Mouse (Mus musculus) urinary bladder, adult 18-20 months (tissue): ENCODE data around the gene Msi1.
A peak's percentile ranks its signal among the peaks of the same experiment; 100 is the strongest.
"Not testable (repeated sequence)": the region's sequence is repeated elsewhere in the genome, so short reads cannot be mapped to it uniquely, and the experiment has no call there.

Experiments
- DNase-seq, 2 experiments: peaks; one replicate each; pipeline ENCODE4 v3.0.0; 2022; ENCODE audit warnings: low spot score in 2 of 2, mixed read lengths in 2 of 2

Gene Msi1

DNA sequence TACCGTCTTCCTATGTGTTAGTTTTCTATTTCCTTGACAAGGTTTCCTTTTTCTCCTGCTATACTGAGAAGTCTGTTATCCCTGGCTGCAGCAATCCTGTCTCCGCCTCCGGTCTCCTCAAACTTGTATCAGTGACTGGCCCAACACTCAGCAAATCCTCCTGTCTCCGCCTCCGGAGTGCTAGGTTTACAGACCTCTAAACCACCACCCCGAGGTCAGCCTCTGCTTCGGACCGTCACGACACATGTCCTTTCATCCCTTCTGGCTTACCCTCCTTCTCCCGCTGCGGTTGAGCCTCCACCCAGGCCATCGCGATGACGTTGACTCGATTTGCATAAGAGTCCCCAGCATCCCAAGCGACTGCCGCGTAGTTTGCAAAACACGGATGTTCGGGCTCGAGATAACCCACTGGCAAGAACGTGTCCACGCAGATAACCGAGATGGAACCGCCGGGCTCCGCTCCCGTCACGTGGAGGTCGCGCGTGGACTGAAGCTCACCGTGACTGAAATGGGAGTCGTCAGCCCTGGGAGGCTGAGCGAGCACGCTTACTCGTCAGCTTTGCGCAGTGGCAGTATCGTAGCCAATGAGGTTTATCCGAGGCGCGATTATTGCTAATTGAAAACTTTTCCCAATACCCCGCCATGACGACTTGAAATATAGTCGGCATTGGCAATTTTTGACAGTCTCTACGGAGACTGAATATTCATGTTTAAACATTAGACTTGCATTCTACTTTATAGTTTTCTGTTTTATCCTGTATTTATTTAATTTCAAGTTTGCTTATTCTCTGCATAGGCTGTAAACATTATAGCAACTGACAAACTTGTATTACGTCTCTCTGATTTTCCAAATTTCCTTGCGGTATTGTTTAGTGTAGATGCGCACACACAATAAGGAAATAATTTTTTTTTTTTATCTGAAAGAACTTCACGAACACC is 60.6 kb downstream of the Msi1 start:
- DNase-seq = peak; percentile 84 to 91

DNA sequence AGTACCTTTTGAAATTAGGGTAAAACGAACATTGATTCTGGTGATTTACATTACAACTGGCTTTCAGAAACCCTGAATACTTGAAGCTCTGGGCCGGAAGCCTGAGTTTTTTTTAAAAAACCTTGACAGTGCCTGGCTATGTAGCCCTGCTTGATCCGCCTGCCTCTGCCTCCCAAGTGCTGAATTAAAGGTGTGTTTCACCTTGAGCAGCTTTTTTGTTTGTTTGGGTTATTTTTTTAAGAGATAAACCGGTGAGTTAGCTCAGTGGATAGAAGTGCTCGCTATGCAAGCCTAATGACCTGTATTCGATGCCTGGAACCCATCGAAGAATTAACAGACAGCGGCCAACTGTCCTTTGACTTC is 61.2 kb downstream of the Msi1 start:
- no peak for DNase-seq

DNA sequence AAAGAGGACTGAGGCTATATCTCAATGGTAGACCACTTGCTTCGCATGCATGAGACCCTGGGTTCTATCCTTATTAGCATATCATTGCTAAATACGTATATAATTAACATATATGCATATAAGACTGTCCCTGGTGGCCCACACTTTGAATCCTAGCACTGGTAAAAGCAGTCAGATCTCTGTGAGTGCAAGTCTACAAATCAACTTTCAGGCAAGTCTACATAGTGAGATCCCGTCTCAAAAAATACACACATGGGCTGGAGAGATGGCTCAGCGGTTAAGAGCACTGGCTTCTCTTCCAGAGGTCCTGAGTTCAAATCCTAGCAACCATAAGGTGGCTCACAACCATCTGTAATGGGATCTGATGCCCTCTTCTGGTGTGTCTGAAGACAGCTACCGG is 61.7 kb downstream of the Msi1 start:
- DNase-seq = no peak

DNA sequence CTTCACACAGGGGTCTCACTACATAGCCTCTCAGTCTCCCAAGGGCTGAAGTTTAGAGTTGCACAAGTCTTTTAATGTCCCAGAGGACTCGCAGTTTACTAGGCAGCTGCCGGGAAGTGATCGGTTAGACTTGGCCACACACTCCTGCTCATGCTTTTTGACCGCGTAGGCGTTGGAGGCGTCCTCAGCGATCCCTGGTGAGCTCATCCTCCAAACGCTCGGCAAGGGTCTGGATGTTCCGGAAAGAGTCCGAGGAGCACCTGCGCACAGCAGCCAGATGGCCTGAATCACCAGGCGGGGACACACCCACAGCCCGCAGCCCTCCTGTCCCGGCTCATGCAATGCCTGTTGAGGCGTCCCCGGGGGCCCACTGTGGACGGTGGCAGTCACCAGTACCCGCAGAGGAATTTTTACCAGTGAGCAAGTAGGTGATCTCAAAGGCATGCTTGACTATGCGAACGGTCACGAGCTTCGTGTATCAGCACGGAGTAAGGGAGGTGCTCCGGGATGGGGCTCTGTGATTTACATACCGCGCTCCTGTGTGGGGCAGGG is 62.4 kb downstream of the Msi1 start:
- DNase-seq = peak; percentile 73 to 74

DNA sequence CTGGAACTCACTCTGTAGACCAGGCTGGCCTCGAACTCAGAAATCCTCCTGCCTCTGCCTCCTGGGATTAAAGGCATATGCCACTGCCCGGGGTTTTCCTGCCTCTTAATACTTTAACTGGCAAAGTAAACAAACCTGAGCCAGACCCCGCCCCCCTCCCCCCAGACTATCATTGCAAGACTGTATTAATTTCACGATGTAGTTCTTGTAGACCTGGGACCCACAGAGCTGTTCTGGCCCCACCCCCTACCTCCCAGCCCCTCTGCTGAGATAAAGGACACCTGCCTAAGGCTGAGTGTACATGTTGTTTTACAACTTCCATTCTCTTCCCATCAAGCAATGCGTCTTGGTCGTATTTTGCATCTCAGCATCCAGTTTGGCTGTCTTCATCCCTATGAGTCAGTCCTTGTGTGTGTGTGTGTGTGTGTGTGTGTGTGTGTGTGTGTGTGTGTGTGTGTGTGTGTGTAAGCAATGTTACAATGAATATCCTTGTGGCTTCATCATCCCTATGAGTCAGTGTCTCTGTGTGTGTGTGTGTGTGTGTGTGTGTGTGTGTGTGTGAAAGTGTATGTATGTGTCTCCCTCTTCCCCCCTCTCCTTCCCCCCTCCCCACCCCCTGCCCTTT is 63.4 kb downstream of the Msi1 start:
- DNase-seq = no peak

DNA sequence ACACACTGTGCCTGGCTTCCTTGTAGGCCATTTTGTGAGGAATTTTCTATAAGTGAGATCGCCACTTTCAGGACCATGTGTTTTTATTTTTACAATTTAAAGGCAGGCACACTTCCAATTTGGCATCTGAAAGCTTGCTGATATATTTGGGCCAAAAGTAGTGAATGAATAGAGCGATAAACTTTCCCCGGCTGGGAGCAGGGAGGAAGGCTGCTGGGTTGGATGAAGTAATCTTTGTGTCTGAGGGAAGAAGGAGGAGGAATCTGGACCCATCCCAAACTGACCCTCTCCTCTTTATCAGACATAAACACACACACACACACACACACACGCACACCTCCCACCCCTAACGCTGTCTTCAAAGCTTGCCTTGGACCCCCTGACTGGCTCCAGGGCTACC is 64.0 kb downstream of the Msi1 start:
- no peak for DNase-seq

DNA sequence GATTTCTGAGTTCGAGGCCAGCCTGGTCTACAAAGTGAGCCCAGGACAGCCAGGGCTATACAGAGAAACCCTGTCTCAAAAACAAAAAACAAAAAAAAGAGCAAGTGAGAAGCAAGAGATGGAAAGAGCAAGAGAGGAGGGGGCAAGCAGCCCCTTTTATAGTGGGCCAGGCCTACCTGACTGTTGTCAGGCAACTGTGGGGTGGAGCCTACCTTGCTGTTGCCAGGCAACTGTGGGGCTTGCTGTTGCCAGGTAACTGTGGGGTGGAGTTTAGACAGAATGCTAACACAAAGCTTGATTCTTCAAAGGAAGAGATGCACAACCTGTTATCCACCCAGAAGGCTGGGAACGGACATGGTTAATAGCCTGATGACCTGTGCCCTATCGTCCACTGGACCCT is 66.2 kb downstream of the Msi1 start:
- DNase-seq = not testable (repeated sequence)

DNA sequence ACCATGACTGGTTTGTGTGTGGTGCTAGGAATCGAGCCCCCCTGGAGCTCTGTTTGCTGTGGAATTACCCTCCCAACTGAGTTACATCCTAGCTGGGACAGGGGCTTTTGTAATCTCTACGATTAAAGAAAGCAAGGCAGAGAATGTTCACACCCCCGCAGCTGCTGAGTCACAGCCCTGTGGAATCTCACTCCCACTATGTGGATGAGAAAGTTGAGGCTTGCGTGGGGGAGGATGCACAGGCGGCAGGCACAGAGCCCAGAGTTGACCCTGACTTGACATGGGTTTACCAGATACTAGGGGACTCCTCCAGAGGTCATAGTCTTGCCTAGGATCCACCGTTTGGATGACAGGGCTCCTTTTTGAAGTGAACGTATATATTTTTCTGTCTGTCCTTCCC is 67.6 kb downstream of the Msi1 start:
- DNase-seq = no peak

DNA sequence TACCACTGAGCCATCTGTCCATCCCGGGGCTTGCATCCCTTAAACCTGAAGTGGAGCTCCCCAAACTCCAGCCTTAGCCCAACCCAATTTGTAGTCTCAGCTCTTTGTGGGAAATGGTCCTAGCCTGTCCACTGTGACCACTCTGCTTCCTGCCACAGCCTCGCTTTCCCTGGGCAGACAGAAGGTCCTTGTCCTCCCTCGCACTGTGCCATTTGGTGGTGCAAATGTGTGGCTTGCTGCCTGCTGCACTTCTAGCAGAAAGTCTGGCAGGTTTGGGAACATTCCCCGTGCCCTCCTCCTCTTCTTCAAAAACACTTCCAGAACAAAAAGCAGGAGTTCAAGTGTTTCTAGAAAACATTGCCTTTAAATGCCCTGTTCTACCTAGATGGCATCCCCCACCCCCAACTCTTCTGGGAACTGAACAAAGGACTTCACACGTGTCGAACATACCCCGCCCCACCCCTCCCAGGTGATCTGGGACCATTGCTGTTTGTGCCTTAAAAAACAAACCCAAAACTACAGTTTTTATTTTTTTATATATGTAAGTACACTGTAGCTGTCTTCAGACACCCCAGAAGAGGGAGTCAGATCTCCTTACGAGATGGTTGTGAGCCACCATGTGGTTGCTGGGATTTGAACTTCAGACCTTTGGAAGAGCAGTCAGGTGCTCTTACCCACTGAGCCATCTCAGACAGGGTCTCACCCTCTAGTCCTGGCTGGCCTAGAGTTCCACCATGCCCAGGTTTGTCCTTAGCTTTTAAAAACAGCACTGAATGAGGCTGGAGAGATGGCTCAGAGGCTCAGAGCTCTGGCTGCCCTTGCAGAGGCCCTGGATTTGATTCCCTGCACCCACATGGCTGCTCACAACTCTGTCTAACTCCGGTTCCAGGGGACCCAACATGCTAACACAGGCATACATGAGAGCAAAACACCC is 69.2 kb downstream of the Msi1 start:
- DNase-seq = no peak

DNA sequence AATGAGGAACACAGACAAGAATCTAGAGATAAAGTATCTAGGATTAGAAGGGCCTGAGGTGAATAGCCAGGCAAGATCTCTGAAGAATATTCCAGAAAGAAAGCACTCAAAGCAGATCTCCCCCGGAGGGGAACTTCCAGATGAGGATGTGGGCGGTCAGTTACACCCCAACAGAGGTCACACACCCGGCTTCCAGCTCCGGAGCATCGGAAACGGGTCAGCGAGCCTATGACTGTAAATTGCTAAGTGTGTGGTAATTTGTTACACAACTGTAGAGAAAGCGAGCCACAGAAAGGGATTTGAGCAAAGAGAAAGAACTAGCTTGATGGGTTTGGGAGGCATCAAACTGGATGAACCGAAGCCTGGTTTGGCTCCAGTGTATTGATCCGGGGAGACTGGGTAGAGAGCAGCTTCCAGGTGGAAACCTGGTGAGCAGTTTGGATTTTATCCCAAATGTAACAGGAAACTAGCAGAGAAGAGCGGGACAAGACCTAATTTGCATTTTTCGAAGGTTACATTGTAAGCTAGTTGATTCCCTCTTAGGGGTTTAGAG is 71.1 kb downstream of the Msi1 start:
- no peak for DNase-seq

DNA sequence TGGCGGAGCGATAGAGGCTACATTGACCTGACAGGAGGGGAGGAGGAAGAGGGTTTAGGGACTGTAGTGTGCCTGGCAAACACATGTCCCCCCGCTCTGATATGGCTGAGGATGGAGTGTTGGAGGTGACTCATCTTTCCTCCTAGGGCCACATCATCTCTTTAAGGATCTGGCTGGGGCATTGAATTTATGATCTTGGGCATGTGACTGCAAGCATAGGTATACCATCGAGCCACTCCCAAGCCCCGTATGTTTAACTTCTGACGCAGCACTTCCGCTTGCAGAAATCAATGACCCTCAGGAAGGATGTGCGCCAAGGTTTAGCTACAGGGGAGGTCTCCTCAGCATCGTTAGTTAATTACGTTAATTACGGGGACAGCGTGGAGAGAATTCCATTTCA is 73.6 kb downstream of the Msi1 start:
- peak in 1 of 2 experiments; percentile 53 for DNase-seq
